Mouse (Mus musculus): ENCODE results near the gene Ttc7b. TPM values are rescaled to one million over a fixed set of nuclear protein-coding genes. Genes with fewer than 3 reads are reported as not detected.
A peak's percentile ranks its signal among the peaks of the same experiment; 100 is the strongest.

The Ttc7b gene
- polyA plus RNA-seq, 1 experiment from 2014 or later, result 4.0 TPM

DNA sequence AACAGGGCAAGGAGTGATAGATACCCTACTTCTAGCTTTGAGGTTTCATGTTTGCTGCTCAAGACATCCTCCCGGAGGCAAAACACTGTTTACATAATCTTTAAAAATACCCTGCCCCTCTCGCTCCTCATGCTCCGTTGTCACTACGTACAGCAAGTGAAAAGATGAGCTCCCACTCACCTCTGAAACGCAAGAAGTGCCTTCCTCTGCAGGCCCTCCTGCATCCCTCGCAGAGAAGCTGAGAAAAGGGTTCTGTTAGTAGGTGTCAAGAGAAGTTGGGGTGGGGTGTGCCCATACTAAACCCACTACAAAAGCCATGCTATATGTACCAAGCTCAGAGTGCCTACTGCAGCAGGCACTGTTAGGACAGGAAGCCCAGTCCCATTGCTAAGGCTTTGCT, 138.7 kb downstream of the Ttc7b start:
- no peak overlapping the region for H3K9ac ChIP-seq
- no peaks in the 10 kb centered on the region for H3K4me1 ChIP-seq (replicated peaks)
- no peak for ATAC-seq
- no peaks in the 10 kb centered on the region for H3K27me3 ChIP-seq (replicated peaks)
- peaks cover 11% of the 10 kb centered on the region; the same call in 1 of the 2 replicates for H3K36me3 ChIP-seq
- 67% methylated on average over 6 of the region's 6 CpGs for WGBS
- H3K9me3 ChIP-seq, result no peaks in the 10 kb centered on the region
- no peak overlapping the region for H3K4me3 ChIP-seq (replicated peaks)
- no peak overlapping the region for H3K27ac ChIP-seq
- no peak overlapping the region for H3K4me2 ChIP-seq (replicated peaks)

DNA sequence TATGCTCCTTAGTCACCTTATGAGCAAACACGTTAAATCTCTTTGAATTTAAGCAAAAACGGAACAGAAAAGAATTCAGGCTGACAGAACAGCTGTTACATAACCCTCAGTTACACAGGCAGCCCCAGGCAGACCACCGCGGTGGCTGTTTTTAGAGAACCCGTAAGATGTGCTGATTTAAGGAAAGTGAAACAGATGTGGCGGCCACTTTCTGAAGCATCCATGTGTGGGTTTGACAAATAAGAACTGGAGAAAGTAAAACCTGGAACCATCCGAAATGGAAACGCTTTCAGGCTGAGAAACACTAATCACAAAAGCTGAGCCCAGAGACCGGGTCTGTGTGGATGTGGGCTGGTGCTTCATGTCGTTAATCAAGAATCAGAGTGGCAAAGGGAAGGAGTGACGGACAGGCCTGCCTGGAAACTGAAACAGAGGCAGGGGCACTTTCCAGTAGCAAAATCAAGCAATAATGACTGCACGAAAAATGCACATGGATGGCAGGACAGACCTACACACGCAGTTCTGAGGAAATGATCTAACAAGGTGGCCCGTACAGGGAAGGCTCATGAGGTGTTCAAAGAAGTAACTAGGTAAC, 139.8 kb downstream of the Ttc7b start:
- ATAC-seq, result no peak
- 65% methylated on average over 14 of the region's 14 CpGs for WGBS
- no peaks in the 10 kb centered on the region for H3K9me3 ChIP-seq
- no peak overlapping the region for H3K4me2 ChIP-seq (replicated peaks)
- no peaks in the 10 kb centered on the region for H3K4me1 ChIP-seq (replicated peaks)
- no peak overlapping the region for H3K27ac ChIP-seq
- H3K36me3 ChIP-seq, result peaks cover 11% of the 10 kb centered on the region
- no peaks in the 10 kb centered on the region for H3K27me3 ChIP-seq (replicated peaks)
- no peak overlapping the region for H3K4me3 ChIP-seq (replicated peaks)
- H3K9ac ChIP-seq, result no peak overlapping the region

DNA sequence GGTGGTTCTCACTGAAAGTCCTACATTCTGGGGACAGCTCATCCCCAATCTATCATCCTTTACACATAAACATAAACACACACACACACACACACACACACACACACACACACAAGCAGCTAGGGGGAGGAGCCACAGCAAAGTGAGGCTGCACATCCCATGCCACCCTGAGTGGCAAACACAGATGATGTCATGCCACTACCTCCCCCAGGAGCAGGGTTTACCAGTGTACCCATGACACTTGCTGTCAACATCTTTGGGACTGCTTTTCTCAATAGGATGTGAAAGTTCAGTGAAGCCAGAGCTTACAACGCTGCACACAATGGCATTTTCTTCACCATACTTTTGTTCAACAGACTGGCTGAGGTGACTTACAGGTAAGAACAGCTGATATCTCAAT, 140.8 kb downstream of the Ttc7b start:
- 95% methylated on average over 1 of the region's 1 CpGs for WGBS
- H3K27me3 ChIP-seq (replicated peaks), result no peaks in the 10 kb centered on the region
- no peaks in the 10 kb centered on the region for H3K9me3 ChIP-seq
- H3K4me1 ChIP-seq (replicated peaks), result no peaks in the 10 kb centered on the region
- H3K27ac ChIP-seq, result no peak overlapping the region
- no peak overlapping the region for H3K9ac ChIP-seq
- H3K4me3 ChIP-seq (replicated peaks), result no peak overlapping the region
- no peak overlapping the region for H3K4me2 ChIP-seq (replicated peaks)
- no peak for ATAC-seq
- peaks cover 14% of the 10 kb centered on the region for H3K36me3 ChIP-seq

DNA sequence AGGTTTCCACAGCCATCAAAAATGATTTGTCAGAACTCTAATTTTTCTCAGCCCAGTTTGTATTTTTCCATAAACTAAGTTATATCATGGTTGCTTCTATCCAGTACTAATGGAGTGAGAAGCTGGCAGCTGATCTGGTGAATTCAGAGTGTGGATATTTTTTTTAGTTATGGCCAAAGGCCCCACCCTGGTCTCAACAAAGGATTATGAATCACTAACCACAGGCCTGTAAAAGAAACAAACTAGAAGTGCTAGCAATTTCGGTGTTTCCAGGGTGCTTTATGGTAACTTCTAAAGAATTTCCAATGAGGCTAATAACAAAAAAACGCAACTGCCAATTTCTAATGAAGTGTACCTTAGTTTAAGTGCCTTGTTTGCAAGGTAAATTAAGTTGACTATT, 142.4 kb downstream of the Ttc7b start:
- no peak for ATAC-seq
- Histone ChIP-seq H3K4me2 (replicated peaks) (no peak overlapping the region), H3K4me3 (replicated peaks) (no peak overlapping the region), H3K9ac (no peak overlapping the region), H3K9me3 (no peaks in the 10 kb centered on the region), H3K36me3 (peaks cover 14% of the 10 kb centered on the region), H3K27ac (no peak overlapping the region), H3K4me1 (replicated peaks) (no peaks in the 10 kb centered on the region), H3K27me3 (replicated peaks) (no peaks in the 10 kb centered on the region)
- 79% methylated on average over 2 of the region's 2 CpGs for whole genome bisulfite sequencing

DNA sequence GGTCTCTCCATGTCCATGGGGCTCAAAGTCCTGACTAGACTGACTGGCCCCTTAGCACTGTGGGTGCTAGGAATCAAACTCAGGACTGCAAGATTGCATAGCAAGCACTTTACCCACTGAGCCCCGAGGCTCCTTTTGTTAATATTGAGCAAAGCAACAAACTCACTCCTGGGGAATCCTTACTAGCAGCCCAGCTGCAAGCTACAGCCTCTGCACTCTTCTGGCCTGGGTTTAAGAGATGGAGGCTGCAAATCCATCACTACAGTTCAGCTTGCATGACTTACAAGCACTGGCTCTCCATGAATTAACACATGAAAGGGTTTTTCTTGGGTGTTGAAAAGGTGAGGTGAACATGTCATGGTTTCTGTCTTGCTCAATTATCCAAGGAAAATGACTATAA, 142.8 kb downstream of the Ttc7b start:
- peaks cover 15% of the 10 kb centered on the region for H3K36me3 ChIP-seq
- H3K4me3 ChIP-seq (replicated peaks), result no peak overlapping the region
- no peaks in the 10 kb centered on the region for H3K27me3 ChIP-seq (replicated peaks)
- no peak overlapping the region for H3K4me2 ChIP-seq (replicated peaks)
- 50% methylated on average over 1 of the region's 1 CpGs for WGBS
- ATAC-seq, result no peak
- H3K9ac ChIP-seq, result no peak overlapping the region
- no peaks in the 10 kb centered on the region for H3K9me3 ChIP-seq
- no peaks in the 10 kb centered on the region for H3K4me1 ChIP-seq (replicated peaks)
- no peak overlapping the region for H3K27ac ChIP-seq

DNA sequence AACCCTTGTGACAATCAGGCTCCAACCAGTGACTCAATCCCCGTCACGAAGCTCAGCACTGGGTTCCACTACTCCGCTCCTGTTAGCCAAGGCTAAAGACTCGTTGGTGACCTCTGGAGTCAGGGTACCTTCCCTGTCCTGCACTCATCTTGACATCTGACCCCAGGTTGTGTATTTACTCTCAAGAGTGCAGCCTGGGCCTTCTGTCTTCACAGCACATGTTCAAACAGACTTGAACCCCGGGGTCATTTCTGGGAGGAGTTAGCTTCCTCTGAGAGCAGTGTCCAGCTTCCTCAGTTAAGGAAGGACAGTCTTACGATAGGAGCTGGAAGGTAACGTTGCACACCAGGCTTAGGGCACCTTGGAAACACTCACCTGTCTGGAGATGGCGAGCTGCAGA, 144.8 kb downstream of the Ttc7b start:
- Histone ChIP-seq H3K4me2 (replicated peaks) (no peak overlapping the region), H3K9ac (no peak overlapping the region), H3K27me3 (replicated peaks) (no peaks in the 10 kb centered on the region), H3K27ac (no peak overlapping the region), H3K36me3 (peaks cover 12% of the 10 kb centered on the region; the same call in 1 of the 2 replicates), H3K4me3 (replicated peaks) (no peak overlapping the region), H3K9me3 (no peaks in the 10 kb centered on the region), H3K4me1 (replicated peaks) (no peaks in the 10 kb centered on the region)
- no peak for ATAC-seq
- 62% methylated on average over 8 of the region's 8 CpGs for WGBS

DNA sequence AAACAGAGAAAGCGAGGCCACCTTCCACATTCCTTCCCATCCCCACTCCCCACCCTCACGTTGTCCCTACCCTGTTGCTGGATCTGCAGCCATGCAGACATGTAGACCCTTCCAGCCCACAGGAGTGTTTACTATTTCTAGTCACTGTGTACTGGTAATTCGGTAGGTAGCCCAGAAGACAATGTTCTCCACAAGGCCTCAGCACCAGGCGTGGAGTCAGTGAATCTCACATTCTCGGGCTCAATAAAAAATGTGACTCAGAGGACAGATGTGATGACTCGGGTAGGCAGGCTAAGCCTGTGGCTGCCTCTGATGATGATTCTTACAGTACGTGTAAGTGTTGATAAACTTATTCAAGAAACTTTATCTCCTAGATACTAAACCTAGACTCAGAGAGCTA, 147.8 kb downstream of the Ttc7b start:
- H3K4me3 ChIP-seq (replicated peaks), result no peak overlapping the region
- no peak overlapping the region for H3K4me2 ChIP-seq (replicated peaks)
- peaks cover 21% of the 10 kb centered on the region for H3K36me3 ChIP-seq
- 61% methylated on average over 7 of the region's 7 CpGs for whole genome bisulfite sequencing
- H3K27ac ChIP-seq, result no peak overlapping the region
- no peaks in the 10 kb centered on the region for H3K4me1 ChIP-seq (replicated peaks)
- H3K9me3 ChIP-seq, result no peaks in the 10 kb centered on the region
- ATAC-seq, result no peak
- no peaks in the 10 kb centered on the region for H3K27me3 ChIP-seq (replicated peaks)
- H3K9ac ChIP-seq, result no peak overlapping the region

DNA sequence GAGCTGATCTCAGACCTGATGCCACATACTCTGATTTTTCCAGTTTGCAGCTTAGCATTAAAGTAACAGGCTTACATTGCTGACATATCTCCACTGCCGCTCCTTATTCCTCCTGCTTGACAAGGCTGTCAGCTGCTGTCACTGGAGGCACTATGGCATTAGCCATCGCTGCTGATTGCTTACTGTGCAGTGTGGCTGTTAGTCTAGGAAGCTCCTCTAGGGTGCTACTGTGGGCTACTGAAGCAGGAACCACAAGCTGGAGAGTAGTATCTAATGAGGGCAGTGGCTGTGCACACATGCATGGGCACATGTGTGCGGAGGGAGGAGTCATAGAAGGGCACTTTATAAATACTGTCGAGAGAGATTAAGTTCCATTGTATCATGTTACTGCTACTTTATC, 148.6 kb downstream of the Ttc7b start:
- H3K27ac ChIP-seq, result no peak overlapping the region
- H3K9me3 ChIP-seq, result no peaks in the 10 kb centered on the region
- no peak overlapping the region for H3K9ac ChIP-seq
- H3K36me3 ChIP-seq, result peaks cover 21% of the 10 kb centered on the region
- 77% methylated on average over 4 of the region's 4 CpGs for WGBS
- H3K4me3 ChIP-seq (replicated peaks), result no peak overlapping the region
- H3K27me3 ChIP-seq (replicated peaks), result no peaks in the 10 kb centered on the region
- no peak for ATAC-seq
- no peaks in the 10 kb centered on the region for H3K4me1 ChIP-seq (replicated peaks)
- no peak overlapping the region for H3K4me2 ChIP-seq (replicated peaks)

DNA sequence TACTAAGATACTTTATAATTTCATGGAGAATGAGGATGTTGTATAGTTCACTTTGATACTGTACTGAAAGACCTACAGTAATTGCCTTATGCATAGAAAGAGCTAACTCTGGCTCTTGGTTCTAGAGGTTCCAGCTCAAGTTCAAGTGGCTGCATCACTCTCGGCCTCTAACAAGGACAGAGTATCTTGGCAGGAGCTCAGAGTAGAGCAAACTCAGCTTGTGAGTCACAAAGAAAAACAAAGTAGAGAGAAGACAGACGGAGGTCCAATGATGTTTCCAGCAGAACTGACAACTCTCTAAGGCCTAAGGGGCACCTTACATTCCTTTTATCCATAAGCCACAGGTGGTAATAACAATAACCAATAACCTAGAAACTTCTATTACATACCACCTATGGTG, 150.8 kb downstream of the Ttc7b start:
- Histone ChIP-seq H3K27me3 (replicated peaks) (no peaks in the 10 kb centered on the region), H3K4me2 (replicated peaks) (no peak overlapping the region), H3K36me3 (peaks cover 14% of the 10 kb centered on the region), H3K9me3 (no peaks in the 10 kb centered on the region), H3K4me3 (replicated peaks) (no peak overlapping the region), H3K9ac (no peak overlapping the region), H3K4me1 (replicated peaks) (no peaks in the 10 kb centered on the region), H3K27ac (no peak overlapping the region)
- no peak for ATAC-seq
- 91% methylated on average over 2 of the region's 2 CpGs for WGBS

DNA sequence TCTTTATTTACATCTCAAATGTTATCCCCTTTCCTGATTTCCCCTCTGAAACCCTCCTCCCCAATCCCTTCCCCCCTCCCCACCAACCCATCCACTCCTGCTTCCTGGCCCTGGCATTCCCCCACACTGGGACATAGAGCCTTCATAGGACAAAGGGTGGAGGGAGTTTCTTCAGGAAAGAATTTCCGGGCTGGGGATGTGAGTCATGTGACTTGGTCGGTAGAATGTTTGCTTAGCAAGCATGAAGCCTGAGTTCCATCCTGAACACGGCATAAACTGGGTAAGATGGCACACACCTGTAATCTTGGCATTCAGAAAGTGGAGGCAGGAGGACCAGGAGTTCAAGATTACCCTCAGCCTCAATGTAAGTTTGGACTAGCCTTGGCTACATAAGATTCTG, 151.4 kb downstream of the Ttc7b start:
- H3K4me1 ChIP-seq (replicated peaks), result no peaks in the 10 kb centered on the region
- H3K9ac ChIP-seq, result no peak overlapping the region
- H3K9me3 ChIP-seq, result no peaks in the 10 kb centered on the region
- WGBS, result 30% methylated on average over 3 of the region's 3 CpGs
- peaks cover 14% of the 10 kb centered on the region for H3K36me3 ChIP-seq
- no peak overlapping the region for H3K4me2 ChIP-seq (replicated peaks)
- ATAC-seq, result no peak
- H3K27me3 ChIP-seq (replicated peaks), result no peaks in the 10 kb centered on the region
- no peak overlapping the region for H3K27ac ChIP-seq
- H3K4me3 ChIP-seq (replicated peaks), result no peak overlapping the region

DNA sequence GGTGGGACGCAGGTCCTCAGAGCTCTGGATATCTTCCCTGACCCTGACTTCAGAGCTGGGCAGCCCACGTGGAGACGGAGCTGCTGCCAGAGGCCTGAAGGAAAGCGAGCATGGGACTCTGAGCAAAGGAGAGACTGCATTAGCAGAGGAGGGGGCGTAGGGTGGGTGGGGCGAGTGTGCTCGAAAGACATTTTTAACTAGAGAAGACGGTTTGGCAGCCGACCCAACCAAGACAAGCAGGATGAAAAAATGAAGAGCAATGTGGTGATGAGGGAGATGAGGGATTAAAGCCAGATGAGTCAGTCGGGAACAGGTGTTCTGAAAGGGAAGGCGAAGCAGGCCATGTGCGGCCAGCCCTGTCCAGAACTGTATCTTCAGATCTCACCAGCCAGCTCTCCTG, 159.3 kb downstream of the Ttc7b start:
- no peaks in the 10 kb centered on the region for H3K9me3 ChIP-seq
- H3K4me3 ChIP-seq (replicated peaks), result no peak overlapping the region
- WGBS, result 77% methylated on average over 12 of the region's 12 CpGs
- no peak; the same call in 1 of the 2 replicates for ATAC-seq
- no peak overlapping the region for H3K9ac ChIP-seq
- H3K27ac ChIP-seq, result no peak overlapping the region
- H3K4me2 ChIP-seq (replicated peaks), result no peak overlapping the region
- H3K36me3 ChIP-seq, result no peaks in the 10 kb centered on the region
- H3K4me1 ChIP-seq (replicated peaks), result 0 out of 2 replicates have a peak, but pooled peaks cover 2% of the 10 kb centered on the region
- H3K27me3 ChIP-seq (replicated peaks), result no peaks in the 10 kb centered on the region

DNA sequence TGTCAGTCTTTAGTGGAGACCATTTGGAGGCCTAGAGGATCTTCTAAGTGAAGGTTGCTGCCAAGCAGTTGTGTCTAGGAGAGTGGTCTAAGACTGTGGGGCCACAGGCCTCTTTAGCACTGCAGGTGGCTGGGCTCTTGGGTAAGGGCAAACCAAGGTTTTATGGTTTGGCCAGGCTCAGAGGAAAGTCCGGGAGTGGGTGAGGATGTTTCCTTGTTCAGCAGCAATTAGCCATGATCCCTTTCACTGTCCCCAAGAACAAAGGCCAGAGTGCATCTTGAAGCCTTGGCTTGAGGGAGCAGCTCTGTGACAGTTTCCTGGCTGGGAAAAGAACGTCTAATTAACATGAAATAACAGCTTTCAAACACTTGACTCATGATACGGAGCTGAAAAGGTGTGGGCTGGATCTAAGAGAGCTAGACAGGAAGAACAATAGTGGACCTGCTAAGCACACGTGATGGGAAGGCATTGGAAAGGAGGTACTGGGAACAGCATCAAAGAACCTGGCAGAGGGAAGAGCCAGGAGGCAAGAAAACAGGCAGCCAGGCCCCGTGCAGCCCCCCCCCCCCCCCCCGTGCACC, 162.5 kb downstream of the Ttc7b start:
- Histone ChIP-seq H3K4me1 (replicated peaks) (0 out of 2 replicates have a peak, but pooled peaks cover 2% of the 10 kb centered on the region), H3K4me2 (replicated peaks) (no peak overlapping the region), H3K27ac (no peak overlapping the region), H3K9me3 (no peaks in the 10 kb centered on the region), H3K9ac (no peak overlapping the region), H3K27me3 (replicated peaks) (no peaks in the 10 kb centered on the region), H3K36me3 (no peaks in the 10 kb centered on the region), H3K4me3 (replicated peaks) (no peak overlapping the region)
- 65% methylated on average over 6 of the region's 6 CpGs for WGBS
- ATAC-seq, result peak; percentile 59

DNA sequence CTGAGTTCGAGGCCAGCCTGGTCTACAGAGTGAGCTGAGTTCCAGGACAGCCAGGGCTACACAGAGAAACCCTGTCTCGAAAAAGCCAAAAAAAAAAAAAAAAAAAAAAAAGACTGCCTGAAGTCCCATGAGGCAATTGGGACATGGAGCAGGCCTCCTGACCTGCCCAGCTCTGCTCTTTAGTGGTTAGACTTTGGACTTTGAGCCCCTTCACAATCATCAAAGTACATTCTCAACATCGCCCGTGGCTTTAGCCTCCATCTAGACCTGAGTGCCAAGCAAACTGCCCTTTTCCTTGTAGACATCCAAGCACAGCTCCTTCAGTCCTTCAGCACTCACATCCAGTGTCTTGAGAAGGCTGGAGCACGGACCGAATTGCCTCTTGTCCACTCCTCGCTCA, 164.2 kb downstream of the Ttc7b start:
- no peak overlapping the region for H3K4me3 ChIP-seq (replicated peaks)
- no peak overlapping the region for H3K4me2 ChIP-seq (replicated peaks)
- peak; percentile 71; the same call in 1 of the 2 replicates for ATAC-seq
- no peaks in the 10 kb centered on the region for H3K27me3 ChIP-seq (replicated peaks)
- H3K9me3 ChIP-seq, result no peaks in the 10 kb centered on the region
- no peak overlapping the region for H3K27ac ChIP-seq
- 79% methylated on average over 7 of the region's 7 CpGs for WGBS
- H3K36me3 ChIP-seq, result no peaks in the 10 kb centered on the region; the same call in 1 of the 2 replicates
- H3K9ac ChIP-seq, result no peak overlapping the region
- 0 out of 2 replicates have a peak, but pooled peaks cover 2% of the 10 kb centered on the region for H3K4me1 ChIP-seq (replicated peaks)

All from intestine, embryonic 15.5 days (tissue).